Mouse (Mus musculus) liver, adult 2 months (tissue): Measurements from ENCODE around the gene St5.

Source experiments
- CTCF ChIP-seq: fragments of 200-500 bp; IDR thresholded peaks from 2 replicates; pipeline ENCODE4 v1.5.1; 2011; ENCODE audit warnings: low read depth, low read length, control low read depth
- POLR2A ChIP-seq: fragments of 200-500 bp; IDR thresholded peaks from 2 replicates; pipeline ENCODE4 v1.6.1; 2011; ENCODE audit warnings: low read length, control low read depth; ENCODE audit not compliant: insufficient read depth; ENCODE audit errors: extremely low read depth

- TF ChIP-seq POLR2A (no peak), CTCF (peak; percentile 33)
These were observed 3.8 kb upstream of the St5 start for GRCm38 (mm10) chr7:109707023-109707785.
